Mouse (Mus musculus): ENCODE data around the gene Csnk1g1. TPM values are rescaled to one million over a fixed set of nuclear protein-coding genes. Genes with fewer than 3 reads are reported as not detected.

Csnk1g1 gene
- polyA plus RNA-seq, 1 experiment from 2014 or later, result 12.9 TPM

DNA sequence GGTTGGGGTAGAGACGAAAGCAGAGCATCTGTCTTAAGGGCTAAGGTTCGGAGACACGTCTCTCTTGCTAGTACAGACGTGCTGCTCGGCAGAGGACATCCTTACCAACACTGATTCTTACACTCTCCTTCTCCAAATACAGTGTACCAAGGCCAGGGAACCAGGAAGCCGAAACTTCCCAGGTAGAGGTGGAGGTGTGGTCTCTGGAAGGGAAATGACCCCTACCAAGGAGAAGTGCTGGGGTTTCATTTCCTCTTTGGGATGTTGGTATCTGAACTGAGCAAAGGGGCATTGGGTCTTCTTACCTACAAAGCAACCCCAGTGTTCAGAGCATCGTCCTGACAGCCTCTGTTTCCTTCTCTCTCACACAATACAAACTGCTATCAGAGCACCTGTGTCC lies 164.0 kb downstream of the Csnk1g1 start:
- no peak overlapping the region for H3K4me2 ChIP-seq
- WGBS, result 82% methylated on average over 7 of the region's 7 CpGs
- ATAC-seq (ENCODE audit: insufficient read depth, low FRiP score, low read depth), result no peak
- H3K9ac ChIP-seq, result no peak overlapping the region
- H3K36me3 ChIP-seq, result no peaks in the 10 kb centered on the region
- peaks cover 6% of the 10 kb centered on the region for H3K4me1 ChIP-seq
- H3K4me3 ChIP-seq (replicated peaks), result no peak overlapping the region
- H3K9me3 ChIP-seq, result no peaks in the 10 kb centered on the region
- H3K27ac ChIP-seq, result no peak overlapping the region
- peaks cover 5% of the 10 kb centered on the region; the same call in 1 of the 2 replicates for H3K27me3 ChIP-seq (replicated peaks)

DNA sequence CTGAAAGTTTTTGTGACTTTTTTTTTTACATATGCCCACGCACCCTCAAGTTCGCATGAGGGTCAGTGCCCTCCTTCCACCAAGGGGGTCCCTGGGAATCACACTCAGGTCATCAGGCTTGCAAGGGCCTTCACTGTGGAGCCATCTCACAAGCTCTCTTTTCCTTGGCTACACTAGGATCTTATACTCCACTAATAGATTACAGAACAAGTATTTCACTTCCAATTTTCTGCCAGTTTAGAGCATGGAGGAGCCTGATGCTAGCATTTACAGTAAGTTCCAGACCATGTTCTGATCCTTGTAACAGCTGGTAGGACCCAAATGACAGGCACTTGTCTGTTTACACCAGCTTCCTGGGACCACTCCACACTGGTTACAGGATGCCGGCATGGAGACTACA lies 169.3 kb downstream of the Csnk1g1 start:
- H3K4me1 ChIP-seq, result peaks cover 4% of the 10 kb centered on the region; the same call in 1 of the 2 replicates
- no peak overlapping the region for H3K4me3 ChIP-seq (replicated peaks)
- no peaks in the 10 kb centered on the region for H3K27me3 ChIP-seq (replicated peaks)
- H3K4me2 ChIP-seq, result 0 out of 2 replicates have a peak overlapping the region, but pooled peaks have one; percentile 21
- H3K9ac ChIP-seq, result no peak overlapping the region
- no peak overlapping the region for H3K27ac ChIP-seq
- H3K36me3 ChIP-seq, result no peaks in the 10 kb centered on the region
- no peak for ATAC-seq (ENCODE audit: insufficient read depth, low FRiP score, low read depth)
- whole genome bisulfite sequencing, result 58% methylated on average over 3 of the region's 3 CpGs
- H3K9me3 ChIP-seq, result no peaks in the 10 kb centered on the region

DNA sequence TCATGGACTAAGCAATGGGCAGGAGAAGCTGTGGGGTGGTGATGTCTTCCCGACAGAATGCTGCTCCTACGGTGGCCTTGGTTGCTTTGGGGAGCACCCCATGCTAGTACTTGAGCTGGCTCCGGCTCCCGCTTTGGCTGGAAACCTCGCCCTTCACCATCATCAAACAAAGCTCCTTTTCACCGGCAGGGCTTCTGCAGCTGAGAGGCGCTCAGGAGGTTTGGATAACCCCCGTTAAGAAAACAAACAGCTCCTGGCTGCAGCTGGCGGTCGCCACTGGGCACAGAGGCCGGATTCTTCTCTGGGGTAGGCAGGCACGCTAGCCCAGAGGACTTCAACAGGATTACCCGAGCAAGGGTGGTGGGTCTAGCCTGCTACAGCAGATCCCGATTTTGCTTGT lies 169.8 kb downstream of the Csnk1g1 start:
- no peak for ATAC-seq (ENCODE audit: insufficient read depth, low FRiP score, low read depth)
- peaks cover 4% of the 10 kb centered on the region; the same call in 1 of the 2 replicates for H3K4me1 ChIP-seq
- no peak overlapping the region for H3K4me3 ChIP-seq (replicated peaks)
- no peak overlapping the region for H3K9ac ChIP-seq
- no peaks in the 10 kb centered on the region for H3K27me3 ChIP-seq (replicated peaks)
- peak overlapping the region; percentile 21 for H3K4me2 ChIP-seq
- H3K36me3 ChIP-seq, result no peaks in the 10 kb centered on the region
- no peaks in the 10 kb centered on the region for H3K9me3 ChIP-seq
- WGBS, result 8% methylated on average over 14 of the region's 14 CpGs
- no peak overlapping the region for H3K27ac ChIP-seq

DNA sequence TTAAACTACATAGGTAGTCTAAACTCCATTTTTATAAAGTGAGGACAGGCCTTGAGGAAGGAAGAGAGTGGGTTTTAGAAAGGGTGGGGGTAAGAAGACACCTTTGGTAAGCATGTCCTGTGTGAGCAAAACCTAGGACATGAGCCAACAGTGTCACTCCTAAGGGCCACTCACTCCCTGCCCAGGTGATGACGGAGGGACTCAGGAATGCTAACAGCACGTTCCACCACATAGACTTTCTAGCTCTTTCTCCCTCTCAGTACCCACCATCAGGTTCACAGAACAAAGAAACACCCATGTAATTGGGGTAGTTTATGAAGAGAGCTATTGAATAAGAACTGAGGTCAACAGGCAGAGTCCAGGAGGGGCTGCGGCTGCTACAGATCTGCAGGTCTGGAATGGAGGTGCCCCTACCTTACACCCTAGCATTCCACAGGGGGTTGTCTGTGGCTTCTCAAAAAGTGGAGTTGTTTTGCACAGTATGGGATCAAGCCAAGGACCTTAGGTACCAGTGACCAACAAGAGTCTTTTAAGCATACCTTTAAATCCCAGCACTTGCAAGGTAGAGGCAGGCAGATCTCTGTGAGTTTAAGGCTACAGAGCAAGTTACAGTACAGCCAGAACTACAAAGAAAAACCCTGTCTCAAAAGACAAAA lies 172.2 kb downstream of the Csnk1g1 start:
- Histone ChIP-seq H3K36me3 (no peaks in the 10 kb centered on the region), H3K4me3 (replicated peaks) (no peak overlapping the region), H3K4me2 (no peak overlapping the region), H3K9ac (no peak overlapping the region), H3K27me3 (replicated peaks) (no peaks in the 10 kb centered on the region), H3K27ac (no peak overlapping the region), H3K4me1 (peaks cover 4% of the 10 kb centered on the region; the same call in 1 of the 2 replicates), H3K9me3 (no peaks in the 10 kb centered on the region)
- WGBS, result 74% methylated on average over 3 of the region's 3 CpGs
- ATAC-seq (ENCODE audit: insufficient read depth, low FRiP score, low read depth), result no peak

DNA sequence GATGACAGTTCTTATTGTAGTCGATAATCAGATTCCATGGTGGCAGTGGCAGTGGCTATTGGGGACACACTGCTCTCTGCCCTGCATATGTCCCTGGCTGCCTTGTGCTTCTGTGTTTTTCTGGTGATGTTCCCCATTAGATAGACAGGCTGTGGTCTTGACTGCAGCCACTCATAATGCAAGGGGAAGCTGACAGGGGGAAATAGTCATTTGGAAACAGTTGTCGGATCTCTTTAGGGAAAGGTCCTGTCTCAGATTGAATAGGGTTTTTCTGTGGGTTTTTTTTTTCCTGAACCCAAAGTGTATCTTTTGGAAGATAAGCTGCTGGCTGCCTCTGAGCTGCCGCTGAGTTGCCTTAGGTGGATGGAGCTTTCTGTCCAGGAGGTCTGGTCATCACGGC lies 173.3 kb downstream of the Csnk1g1 start:
- Histone ChIP-seq H3K27ac (no peak overlapping the region), H3K9ac (no peak overlapping the region), H3K27me3 (replicated peaks) (no peaks in the 10 kb centered on the region), H3K4me3 (replicated peaks) (no peak overlapping the region), H3K9me3 (no peaks in the 10 kb centered on the region), H3K4me2 (no peak overlapping the region), H3K4me1 (peaks cover 4% of the 10 kb centered on the region; the same call in 1 of the 2 replicates), H3K36me3 (peaks cover 4% of the 10 kb centered on the region; the same call in 1 of the 2 replicates)
- WGBS, result 83% methylated on average over 4 of the region's 4 CpGs
- ATAC-seq (ENCODE audit: insufficient read depth, low FRiP score, low read depth), result no peak

DNA sequence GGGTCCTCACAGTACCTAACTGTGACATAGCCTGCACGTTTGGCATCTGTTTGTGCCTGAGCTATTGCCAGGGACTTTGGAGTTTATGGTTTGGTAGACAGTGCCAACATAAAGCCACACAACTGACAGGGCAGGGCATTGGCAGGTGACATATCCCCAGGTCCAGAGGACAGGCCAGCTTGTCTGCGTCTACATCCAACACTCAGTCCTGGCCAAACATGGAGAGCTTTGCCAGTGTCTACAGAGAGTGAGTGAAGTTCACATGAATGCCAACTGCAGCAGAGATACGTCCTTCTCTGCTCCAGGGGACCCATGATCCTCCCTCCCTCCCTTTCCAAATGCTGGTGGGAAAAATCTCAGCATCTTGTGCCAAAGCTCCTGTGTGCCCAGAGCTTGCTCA lies 175.4 kb downstream of the Csnk1g1 start:
- H3K27ac ChIP-seq, result no peak overlapping the region
- no peaks in the 10 kb centered on the region for H3K27me3 ChIP-seq (replicated peaks)
- ATAC-seq (ENCODE audit: insufficient read depth, low FRiP score, low read depth), result no peak
- H3K4me1 ChIP-seq, result no peaks in the 10 kb centered on the region
- no peaks in the 10 kb centered on the region for H3K9me3 ChIP-seq
- 84% methylated on average over 3 of the region's 3 CpGs for WGBS
- no peak overlapping the region for H3K9ac ChIP-seq
- peaks cover 18% of the 10 kb centered on the region for H3K36me3 ChIP-seq
- no peak overlapping the region for H3K4me2 ChIP-seq
- no peak overlapping the region for H3K4me3 ChIP-seq (replicated peaks)

DNA sequence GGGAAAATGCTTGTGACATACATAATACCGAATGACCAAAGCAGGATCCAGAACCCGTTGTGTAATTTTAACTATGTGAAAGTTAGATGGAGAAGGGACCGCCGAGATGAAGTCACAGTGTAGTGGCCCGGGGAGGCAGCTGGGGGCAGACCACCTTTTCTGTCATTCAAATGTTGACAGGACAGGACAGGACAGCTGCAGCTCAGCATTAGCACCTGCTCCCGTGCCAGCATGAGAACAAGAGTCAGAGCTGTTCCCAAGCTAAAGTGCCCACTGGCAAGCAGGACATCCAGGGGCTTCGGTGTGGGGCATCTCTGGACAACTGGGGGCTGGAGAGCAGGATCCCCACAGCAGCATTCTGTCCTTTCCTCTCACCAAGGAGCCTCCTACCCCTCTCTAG lies 178.3 kb downstream of the Csnk1g1 start:
- Histone ChIP-seq H3K36me3 (peaks cover 38% of the 10 kb centered on the region), H3K4me3 (replicated peaks) (no peak overlapping the region)

DNA sequence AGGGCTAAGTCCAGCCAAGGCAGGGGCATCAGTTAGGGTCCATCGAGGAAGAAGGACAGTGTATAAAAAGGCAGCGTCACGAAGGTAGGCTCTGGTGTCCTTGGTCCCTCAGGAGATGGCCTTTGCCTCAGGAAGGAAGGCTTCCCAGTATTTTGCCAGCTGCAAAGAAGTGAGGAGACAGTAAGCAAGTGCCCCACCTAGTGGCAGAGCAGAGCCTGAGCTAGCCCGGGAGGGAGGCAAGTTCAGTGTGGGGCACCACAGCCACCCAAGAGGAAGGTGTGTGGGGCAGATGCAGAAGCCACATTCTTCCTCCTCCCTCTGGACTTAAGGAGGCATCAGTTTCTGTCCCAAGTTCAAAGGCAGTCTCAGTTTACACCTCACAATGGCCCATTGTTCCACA lies 179.7 kb downstream of the Csnk1g1 start:
- WGBS, result 53% methylated on average over 4 of the region's 4 CpGs
- Histone ChIP-seq H3K4me2 (no peak overlapping the region), H3K4me1 (peaks cover 12% of the 10 kb centered on the region; the same call in 1 of the 2 replicates), H3K27ac (no peak overlapping the region), H3K36me3 (peaks cover 48% of the 10 kb centered on the region), H3K9me3 (no peaks in the 10 kb centered on the region), H3K4me3 (replicated peaks) (no peak overlapping the region), H3K27me3 (replicated peaks) (no peaks in the 10 kb centered on the region), H3K9ac (no peak overlapping the region)
- ATAC-seq (ENCODE audit: insufficient read depth, low FRiP score, low read depth), result no peak

More for the DNA sequence above, 178.3 kb downstream of the Csnk1g1 start:
- Histone ChIP-seq H3K27ac (no peak overlapping the region), H3K4me2 (no peak overlapping the region), H3K27me3 (replicated peaks) (no peaks in the 10 kb centered on the region), H3K4me1 (peaks cover 1% of the 10 kb centered on the region; the same call in 1 of the 2 replicates), H3K9ac (no peak overlapping the region), H3K9me3 (no peaks in the 10 kb centered on the region)
- ATAC-seq (ENCODE audit: insufficient read depth, low FRiP score, low read depth), result no peak
- 97% methylated on average over 7 of the region's 7 CpGs for WGBS

DNA sequence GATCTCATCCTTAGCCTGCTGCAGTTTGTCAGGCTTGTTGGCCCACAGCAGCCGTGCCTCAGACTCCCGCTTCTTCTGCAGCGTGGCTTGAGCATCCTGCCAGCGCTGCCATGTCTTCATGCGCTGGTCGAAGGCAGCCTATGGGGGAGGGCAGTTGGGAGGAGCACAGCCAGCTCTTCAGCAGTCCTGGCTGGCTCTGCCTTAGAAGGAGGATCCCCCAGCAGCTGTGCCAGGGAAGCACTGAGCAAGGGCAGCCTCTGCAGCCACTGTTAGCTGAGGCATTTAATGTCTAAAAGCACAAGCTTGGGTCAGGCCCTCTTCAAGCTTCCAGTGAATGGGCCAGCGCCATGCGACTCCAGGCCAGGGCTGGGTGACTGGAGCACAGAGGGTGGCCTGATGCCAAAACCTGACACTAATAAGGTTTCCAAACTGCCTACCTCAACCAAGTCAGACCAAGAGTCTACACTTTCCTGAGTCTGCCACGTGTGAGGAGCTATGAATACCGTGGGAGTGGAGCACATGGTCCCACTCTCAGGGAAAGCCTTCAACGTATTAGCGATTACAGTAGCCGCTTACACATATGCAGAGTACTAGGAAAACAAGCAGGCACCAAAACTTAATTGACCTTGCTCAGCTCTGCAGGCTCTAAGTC lies 182.0 kb downstream of the Csnk1g1 start:
- H3K4me2 ChIP-seq, result no peak overlapping the region
- no peak overlapping the region for H3K4me3 ChIP-seq (replicated peaks)
- H3K36me3 ChIP-seq, result peaks cover 55% of the 10 kb centered on the region
- ATAC-seq (ENCODE audit: insufficient read depth, low FRiP score, low read depth), result peak; percentile 59; the same call in 1 of the 2 replicates
- H3K9me3 ChIP-seq, result no peaks in the 10 kb centered on the region
- peak overlapping the region; percentile 68 for H3K27ac ChIP-seq
- no peak overlapping the region for H3K9ac ChIP-seq
- 77% methylated on average over 13 of the region's 13 CpGs for WGBS
- peaks cover 12% of the 10 kb centered on the region; the same call in 1 of the 2 replicates for H3K4me1 ChIP-seq
- H3K27me3 ChIP-seq (replicated peaks), result no peaks in the 10 kb centered on the region

DNA sequence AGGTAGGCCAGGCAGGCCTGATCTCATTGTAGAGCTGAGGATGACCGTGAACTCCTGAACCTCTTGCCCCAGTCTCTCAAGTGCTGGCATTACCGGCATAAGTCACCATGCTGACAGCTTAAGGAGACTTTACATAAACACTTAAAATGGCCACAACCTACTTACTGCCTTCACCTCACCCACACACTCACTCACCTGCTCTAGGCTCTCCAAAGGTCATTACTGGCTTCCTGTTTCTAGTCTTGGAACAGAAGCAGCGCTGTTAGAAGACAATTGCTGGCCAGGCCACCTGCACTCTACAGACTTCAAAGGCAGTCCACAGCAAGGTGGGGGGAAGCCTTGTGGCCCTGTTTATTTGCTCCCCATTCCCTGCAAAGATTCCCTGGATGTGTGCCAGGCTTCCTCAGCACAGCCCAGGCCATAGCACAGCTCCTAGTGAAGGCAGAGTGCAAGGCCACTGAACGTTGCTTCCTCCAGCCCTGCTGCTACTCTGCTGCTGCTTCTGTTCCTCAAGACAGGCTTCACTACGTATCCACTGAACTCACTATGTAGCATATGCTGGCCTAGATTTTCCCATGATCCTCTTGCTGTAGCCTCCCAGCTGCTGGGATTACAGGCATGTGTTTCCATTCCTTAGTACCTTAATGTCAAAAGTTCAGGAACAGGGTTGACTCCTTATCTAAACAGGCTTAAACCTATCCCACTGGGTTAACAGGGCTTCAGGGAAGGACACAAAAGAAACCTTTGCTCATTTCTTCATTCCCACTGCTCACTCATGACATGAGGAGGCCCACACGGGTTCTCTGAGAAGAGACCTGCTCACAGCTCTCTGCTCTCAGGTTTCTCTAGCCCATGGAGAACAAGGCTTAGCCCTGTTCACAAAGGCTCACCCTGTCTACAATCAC lies 182.9 kb downstream of the Csnk1g1 start:
- Histone ChIP-seq H3K4me3 (replicated peaks) (no peak overlapping the region), H3K27ac (peak overlapping the region; percentile 59), H3K4me1 (peaks cover 12% of the 10 kb centered on the region; the same call in 1 of the 2 replicates), H3K27me3 (replicated peaks) (no peaks in the 10 kb centered on the region), H3K36me3 (peaks cover 55% of the 10 kb centered on the region), H3K4me2 (no peak overlapping the region), H3K9me3 (no peaks in the 10 kb centered on the region), H3K9ac (no peak overlapping the region)
- ATAC-seq (ENCODE audit: insufficient read depth, low FRiP score, low read depth), result peak; percentile 57
- WGBS, result 32% methylated on average over 6 of the region's 6 CpGs

DNA sequence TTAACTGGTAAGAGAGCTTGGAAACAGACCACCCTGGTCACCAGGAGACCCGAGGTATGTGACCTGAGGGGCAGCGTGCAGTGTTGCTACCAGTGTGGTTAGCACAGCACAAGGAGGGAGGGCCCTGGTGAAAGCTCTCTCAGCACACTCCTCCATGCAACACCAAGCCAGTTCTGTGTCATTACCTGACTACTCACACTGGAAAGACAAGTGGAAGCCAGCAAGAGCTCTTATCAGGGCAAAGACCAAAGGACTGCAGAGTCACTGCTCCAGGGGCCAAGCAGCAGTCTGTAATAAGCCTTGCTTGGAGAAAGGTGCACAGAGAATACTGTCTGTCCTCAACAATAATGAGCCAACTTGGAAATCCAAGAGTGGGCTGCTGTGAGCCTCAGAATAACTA lies 183.9 kb downstream of the Csnk1g1 start:
- no peak overlapping the region for H3K9ac ChIP-seq
- H3K4me3 ChIP-seq (replicated peaks), result no peak overlapping the region
- peaks cover 56% of the 10 kb centered on the region for H3K36me3 ChIP-seq
- WGBS, result 54% methylated on average over 2 of the region's 2 CpGs
- no peaks in the 10 kb centered on the region for H3K9me3 ChIP-seq
- peaks cover 12% of the 10 kb centered on the region; the same call in 1 of the 2 replicates for H3K4me1 ChIP-seq
- ATAC-seq (ENCODE audit: insufficient read depth, low FRiP score, low read depth), result no peak
- no peak overlapping the region for H3K4me2 ChIP-seq
- H3K27ac ChIP-seq, result peak overlapping the region; percentile 59
- no peaks in the 10 kb centered on the region for H3K27me3 ChIP-seq (replicated peaks)
